Mouse (Mus musculus): ENCODE data around the gene Ttc28.

DNA sequence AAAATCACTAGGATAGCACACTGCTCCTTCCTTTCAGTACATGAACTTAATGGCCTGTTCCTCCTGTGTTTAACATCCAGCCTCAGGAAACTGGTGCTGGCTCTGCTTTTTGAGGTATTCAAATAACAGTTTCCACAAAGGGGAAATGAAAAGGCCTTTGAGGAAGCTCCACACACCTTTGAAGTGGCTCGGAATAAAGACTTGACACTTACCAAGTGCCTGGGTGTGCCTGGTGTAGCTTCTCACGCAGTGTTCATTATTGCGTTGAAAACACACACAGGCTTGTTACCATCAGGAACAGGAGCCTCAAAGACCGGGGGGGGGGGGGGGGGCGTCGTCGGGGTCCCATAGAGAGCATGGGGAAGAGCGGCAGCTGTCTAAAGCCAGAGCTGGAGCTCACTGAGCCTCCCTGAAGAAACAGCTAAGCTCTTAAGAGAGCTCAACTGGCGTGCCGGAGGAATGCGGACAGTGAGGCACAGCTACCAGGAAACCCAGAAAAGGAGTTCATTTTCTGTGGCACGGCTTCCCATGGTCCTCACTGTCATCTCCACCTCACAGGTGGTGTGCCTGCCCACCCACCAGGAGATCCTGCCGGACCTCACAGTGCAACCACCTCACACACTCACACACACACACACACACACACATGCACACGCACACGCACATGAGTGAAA is 320.7 kb downstream of the Ttc28 start:
- no peak for TF ChIP-seq EP300 (IDR thresholded peaks at IDR 0.05)
- no peak for TF ChIP-seq CTCF (IDR thresholded peaks at IDR 0.05)

Data from lung, postnatal 0 days (tissue).